ENCODE assay signal across 1 mouse cellular context in genomic region chr5:139358653-139359052, GRCm38 (mm10).
TF ChIP-seq lines count a peak whose summit lies in the region.

No protein-coding gene starts in this region.

TF ChIP-seq in C2C12, 6 proteins besides CTCF, POLR2A, EP300 and RAD21 (continued from another document):
- no peak for TF ChIP-seq MYOD1 (IDR thresholded peaks at IDR 0.05; ENCODE audit: control insufficient read depth, insufficient read length, low read depth)
- no peak for TF ChIP-seq MYOG (IDR thresholded peaks at IDR 0.05; ENCODE audit: control insufficient read depth, extremely low read depth, insufficient read length)
- TF ChIP-seq MAX (IDR thresholded peaks at IDR 0.05), result no peak
- TF ChIP-seq USF1 (IDR thresholded peaks at IDR 0.05; ENCODE audit: low read depth), result no peak
- TF ChIP-seq FOSL1 (IDR thresholded peaks at IDR 0.05; ENCODE audit: insufficient read depth, low read length, poor library complexity, severe bottlenecking), result no peak
